Mouse (Mus musculus) hindbrain, embryonic 12.5 days (tissue): ENCODE data around the gene Tmem123. TPM values are rescaled to one million over a fixed set of nuclear protein-coding genes. Genes with fewer than 3 reads are reported as not detected.

ENCODE experiments used
- ATAC-seq: fragments of 200-750 bp; cut with Nextera tagmentation; 2 replicates; pipeline ENCODE4 v1.8.0; 2017; ENCODE audit warnings: moderate TSS enrichment; ENCODE audit not compliant: low FRiP score
- H3K27ac ChIP-seq: fragments of 300-500 bp; sonication (generic); 2 replicates; pipeline ENCODE4 v1.5.1; 2016; ENCODE audit warnings: mild to moderate bottlenecking
- H3K27me3 ChIP-seq: fragments of 300-500 bp; sonication (generic); 2 replicates; pipeline ENCODE4 v1.6.1; 2016; ENCODE audit warnings: mild to moderate bottlenecking
- H3K36me3 ChIP-seq: fragments of 300-500 bp; sonication (generic); 2 replicates; pipeline ENCODE4 v1.6.1; 2016; ENCODE audit warnings: mild to moderate bottlenecking
- H3K4me1 ChIP-seq: fragments of 300-500 bp; sonication (generic); 2 replicates; pipeline ENCODE4 v1.6.1; 2016
- H3K4me2 ChIP-seq: fragments of 300-500 bp; sonication (generic); replicated peaks from 2 replicates; pipeline ENCODE4 v1.6.1; 2016; ENCODE audit warnings: mild to moderate bottlenecking
- H3K4me3 ChIP-seq: fragments of 300-500 bp; sonication (generic); 2 replicates; pipeline ENCODE4 v1.5.1; 2016; ENCODE audit warnings: mild to moderate bottlenecking
- H3K9ac ChIP-seq: fragments of 300-500 bp; sonication (generic); 2 replicates; pipeline ENCODE4 v1.6.1; 2016; ENCODE audit warnings: mild to moderate bottlenecking, moderate library complexity
- H3K9me3 ChIP-seq: fragments of 300-500 bp; sonication (generic); replicated peaks from 2 replicates; pipeline ENCODE4 v1.6.1; 2016; ENCODE audit warnings: mild to moderate bottlenecking
- WGBS: fragments of 180-500 bp; shearing (Covaris S2); methylation state at CpG from one replicate; pipeline ENCODE4 v1.1.7; 2016; 5-methylcytosine and 5-hydroxymethylcytosine counted together
- polyA plus RNA-seq: library from polyadenylated mRNA; unstranded; fragments of >200 nt; fragmentation: Nextera tagmentation; extraction: Ambion mirVana; gene quantifications from 2 replicates; pipeline ENCODE4 v1.2.1, GENCODE M21; 2016

Gene Tmem123
- polyA plus RNA-seq, 1 experiment from 2014 or later: 84.2 TPM

GRCm38 (mm10) chr9:7793561-7793960 lies 29.7 kb downstream of the Tmem123 start:
- no peaks in the 10 kb centered on the region for H3K4me1 ChIP-seq
- peaks cover 25% of the 10 kb centered on the region for H3K36me3 ChIP-seq
- no peak overlapping the region for H3K27ac ChIP-seq
- no peak for ATAC-seq
- no peaks in the 10 kb centered on the region for H3K9me3 ChIP-seq
- no peak overlapping the region for H3K4me3 ChIP-seq
- no peak overlapping the region for H3K9ac ChIP-seq
- no peaks in the 10 kb centered on the region for H3K27me3 ChIP-seq
- H3K4me2 ChIP-seq: no peak overlapping the region
- 83% methylated on average over 2 of the region's 2 CpGs for WGBS

GRCm38 (mm10) chr9:7795581-7795980 lies 31.7 kb downstream of the Tmem123 start:
- no peak for ATAC-seq
- Histone ChIP-seq H3K27me3 (no peaks in the 10 kb centered on the region), H3K36me3 (peaks cover 20% of the 10 kb centered on the region), H3K4me3 (no peak overlapping the region), H3K27ac (no peak overlapping the region), H3K4me1 (no peaks in the 10 kb centered on the region), H3K9me3 (no peaks in the 10 kb centered on the region), H3K9ac (no peak overlapping the region), H3K4me2 (no peak overlapping the region)

- H3K9ac ChIP-seq: no peak overlapping the region
- 62% methylated on average over 6 of the region's 6 CpGs for WGBS
- H3K36me3 ChIP-seq: peaks cover 14% of the 10 kb centered on the region
- no peak overlapping the region for H3K27ac ChIP-seq
- H3K9me3 ChIP-seq: no peaks in the 10 kb centered on the region
- H3K4me1 ChIP-seq: no peaks in the 10 kb centered on the region
- no peak overlapping the region for H3K4me3 ChIP-seq
- no peak overlapping the region for H3K4me2 ChIP-seq
- H3K27me3 ChIP-seq: no peaks in the 10 kb centered on the region
- no peak for ATAC-seq
Measured at GRCm38 (mm10) chr9:7796129-7796864, 32.5 kb downstream of the Tmem123 start.

GRCm38 (mm10) chr9:7797542-7797941 lies 33.7 kb downstream of the Tmem123 start:
- WGBS: 94% methylated on average over 2 of the region's 2 CpGs

GRCm38 (mm10) chr9:7798555-7798954 lies 34.7 kb downstream of the Tmem123 start:
- no peak overlapping the region for H3K27ac ChIP-seq
- WGBS: 94% methylated on average over 3 of the region's 3 CpGs

More at GRCm38 (mm10) chr9:7797542-7797941, 33.7 kb downstream of the Tmem123 start:
- Histone ChIP-seq H3K9me3 (no peaks in the 10 kb centered on the region), H3K4me2 (no peak overlapping the region), H3K36me3 (peaks cover 6% of the 10 kb centered on the region), H3K4me1 (no peaks in the 10 kb centered on the region), H3K4me3 (no peak overlapping the region), H3K9ac (no peak overlapping the region), H3K27me3 (no peaks in the 10 kb centered on the region), H3K27ac (no peak overlapping the region)
- no peak for ATAC-seq

GRCm38 (mm10) chr9:7805101-7805506 lies 41.3 kb downstream of the Tmem123 start:
- H3K4me3 ChIP-seq: no peak overlapping the region
- H3K4me2 ChIP-seq: no peak overlapping the region
- H3K4me1 ChIP-seq: no peaks in the 10 kb centered on the region
- 75% methylated on average over 3 of the region's 5 CpGs for WGBS
- H3K36me3 ChIP-seq: no peaks in the 10 kb centered on the region
- H3K9me3 ChIP-seq: no peaks in the 10 kb centered on the region
- no peak for ATAC-seq
- H3K27ac ChIP-seq: no peak overlapping the region
- H3K9ac ChIP-seq: no peak overlapping the region
- H3K27me3 ChIP-seq: no peaks in the 10 kb centered on the region

More at GRCm38 (mm10) chr9:7798555-7798954, 34.7 kb downstream of the Tmem123 start:
- H3K36me3 ChIP-seq: no peaks in the 10 kb centered on the region
- no peak overlapping the region for H3K4me2 ChIP-seq
- no peak for ATAC-seq
- no peak overlapping the region for H3K9ac ChIP-seq
- H3K4me3 ChIP-seq: no peak overlapping the region
- H3K9me3 ChIP-seq: no peaks in the 10 kb centered on the region
- no peaks in the 10 kb centered on the region for H3K27me3 ChIP-seq
- H3K4me1 ChIP-seq: no peaks in the 10 kb centered on the region

GRCm38 (mm10) chr9:7822758-7823157 lies 58.9 kb downstream of the Tmem123 start:
- no peak overlapping the region for H3K9ac ChIP-seq
- ATAC-seq: no peak
- peaks cover 3% of the 10 kb centered on the region; the same call in 1 of the 2 replicates for H3K4me1 ChIP-seq
- H3K27ac ChIP-seq: no peak overlapping the region
- H3K9me3 ChIP-seq: no peaks in the 10 kb centered on the region
- no peaks in the 10 kb centered on the region for H3K27me3 ChIP-seq
- H3K36me3 ChIP-seq: peaks cover 42% of the 10 kb centered on the region
- H3K4me2 ChIP-seq: no peak overlapping the region
- no peak overlapping the region for H3K4me3 ChIP-seq
- 90% methylated on average over 3 of the region's 3 CpGs for WGBS

GRCm38 (mm10) chr9:7824916-7825315 lies 61.1 kb downstream of the Tmem123 start:
- no peak for ATAC-seq
- H3K9ac ChIP-seq: no peak overlapping the region
- H3K27ac ChIP-seq: no peak overlapping the region
- H3K36me3 ChIP-seq: peaks cover 25% of the 10 kb centered on the region
- H3K27me3 ChIP-seq: no peaks in the 10 kb centered on the region
- no peak overlapping the region for H3K4me3 ChIP-seq
- H3K4me1 ChIP-seq: peaks cover 8% of the 10 kb centered on the region; the same call in 1 of the 2 replicates
- no peaks in the 10 kb centered on the region for H3K9me3 ChIP-seq
- 90% methylated on average over 5 of the region's 5 CpGs for WGBS
- no peak overlapping the region for H3K4me2 ChIP-seq

- H3K4me3 ChIP-seq: no peak overlapping the region
- no peak for ATAC-seq
- peaks cover 25% of the 10 kb centered on the region for H3K4me1 ChIP-seq
- no peaks in the 10 kb centered on the region for H3K9me3 ChIP-seq
- H3K4me2 ChIP-seq: no peak overlapping the region
- no peak overlapping the region for H3K9ac ChIP-seq
- H3K27me3 ChIP-seq: no peaks in the 10 kb centered on the region
- 96% methylated on average over 4 of the region's 4 CpGs for WGBS
- no peak overlapping the region for H3K27ac ChIP-seq
- H3K36me3 ChIP-seq: peaks cover 12% of the 10 kb centered on the region
Measured at GRCm38 (mm10) chr9:7828706-7829105, 64.9 kb downstream of the Tmem123 start.

GRCm38 (mm10) chr9:7829531-7830528 lies 66.0 kb downstream of the Tmem123 start:
- peaks cover 16% of the 10 kb centered on the region for H3K36me3 ChIP-seq
- H3K27me3 ChIP-seq: no peaks in the 10 kb centered on the region
- no peak for ATAC-seq
- H3K9me3 ChIP-seq: no peaks in the 10 kb centered on the region
- H3K4me2 ChIP-seq: peak overlapping the region; percentile 30; the same call in 1 of the 2 replicates
- peaks cover 32% of the 10 kb centered on the region for H3K4me1 ChIP-seq
- no peak overlapping the region for H3K9ac ChIP-seq
- no peak overlapping the region for H3K27ac ChIP-seq
- H3K4me3 ChIP-seq: no peak overlapping the region
- 86% methylated on average over 9 of the region's 9 CpGs for WGBS

- H3K36me3 ChIP-seq: peaks cover 11% of the 10 kb centered on the region
- peaks cover 36% of the 10 kb centered on the region for H3K4me1 ChIP-seq
- 91% methylated on average over 6 of the region's 6 CpGs for WGBS
- no peak overlapping the region for H3K9ac ChIP-seq
- no peak overlapping the region for H3K4me3 ChIP-seq
- H3K9me3 ChIP-seq: no peaks in the 10 kb centered on the region
- no peak for ATAC-seq
- no peaks in the 10 kb centered on the region for H3K27me3 ChIP-seq
- H3K4me2 ChIP-seq: peak overlapping the region; percentile 32; the same call in 1 of the 2 replicates
- H3K27ac ChIP-seq: no peak overlapping the region
Measured at GRCm38 (mm10) chr9:7833421-7833820, 69.6 kb downstream of the Tmem123 start.

GRCm38 (mm10) chr9:7835302-7835701 lies 71.5 kb downstream of the Tmem123 start:
- H3K4me2 ChIP-seq: no peak overlapping the region; the same call in none of the 2 replicates
- peaks cover 11% of the 10 kb centered on the region for H3K36me3 ChIP-seq
- WGBS: 95% methylated on average over 1 of the region's 1 CpGs
- no peak overlapping the region for H3K4me3 ChIP-seq
- H3K4me1 ChIP-seq: peaks cover 27% of the 10 kb centered on the region
- H3K27me3 ChIP-seq: no peaks in the 10 kb centered on the region
- no peak overlapping the region for H3K9ac ChIP-seq
- no peak for ATAC-seq
- H3K9me3 ChIP-seq: no peaks in the 10 kb centered on the region
- H3K27ac ChIP-seq: no peak overlapping the region
